Mouse (Mus musculus): ENCODE data around the gene Atp5mpl.

- TF ChIP-seq CTCF (IDR thresholded peaks at IDR 0.05; ENCODE audit: extremely low read depth, insufficient read depth, low read length) (no peak), POLR2A (IDR thresholded peaks at IDR 0.05; ENCODE audit: extremely low read depth, insufficient read depth, low read length) (no peak)
These were observed 3.3 kb upstream of the Atp5mpl start for GRCm38 (mm10) chr12:111970085-111970484.

Data from cortical plate, adult 2 months (tissue).